Mouse (Mus musculus) cerebellum, adult 11-12 months (tissue): ENCODE results near the gene Nsun2.

Experiments used
- DNase-seq: peaks from one replicate; pipeline ENCODE4 v3.0.0; 2022

Nsun2 gene

DNA sequence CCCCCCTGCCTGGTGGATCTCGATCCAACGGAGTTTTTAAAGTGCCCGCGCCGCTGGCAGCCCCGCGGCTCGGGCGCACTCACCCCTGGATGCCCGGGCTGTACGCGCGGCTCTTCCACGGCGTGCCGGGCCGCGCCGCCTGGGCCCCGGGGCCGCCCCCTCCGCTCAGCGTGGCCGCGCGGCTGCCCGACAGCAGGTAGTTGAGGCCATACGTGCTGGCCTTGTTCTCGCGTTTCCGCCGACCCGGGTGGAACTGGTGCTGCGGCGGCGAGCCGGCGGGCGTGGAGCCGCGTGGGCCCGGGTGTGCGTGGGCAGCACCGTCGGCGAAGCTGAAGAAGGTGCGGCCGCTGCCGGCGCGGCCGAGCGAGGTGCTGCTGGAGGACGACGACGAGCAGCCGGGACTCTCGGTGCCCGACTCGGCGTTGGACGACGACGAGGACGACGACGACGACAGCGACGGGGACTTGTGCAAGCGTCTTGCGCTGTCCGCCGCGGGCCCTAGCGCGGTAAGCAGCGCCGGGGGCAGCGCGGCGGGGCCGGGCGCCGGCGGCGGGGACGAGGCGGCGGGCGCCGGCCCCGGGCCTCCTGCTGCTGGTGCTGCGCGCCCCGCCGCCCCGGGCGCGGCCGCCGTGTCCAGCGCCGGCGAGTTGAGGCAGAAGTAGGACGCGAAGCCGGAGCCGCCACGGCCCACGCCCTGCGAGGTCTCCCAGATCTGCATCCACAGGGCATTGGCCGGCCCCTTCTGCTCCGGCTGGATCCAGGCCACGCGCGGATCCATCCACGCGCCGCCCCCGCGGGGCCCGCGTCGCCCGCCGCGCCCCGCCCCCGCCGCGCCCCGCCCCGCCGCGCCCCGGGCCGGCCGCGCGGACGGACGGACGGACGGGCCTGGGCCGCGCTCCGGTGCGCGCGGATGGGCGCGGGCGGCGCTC is at the start of gene Nsun2:
Gene Nsun2, plus strand, starts transcription at position 342 of the 929 bp plus-strand sequence.
- DNase-seq, result peak; percentile 85

- no peak for DNase-seq
These were observed 48.2 kb upstream of the Nsun2 start for GRCm38 (mm10) chr13:69485326-69485725.

DNA sequence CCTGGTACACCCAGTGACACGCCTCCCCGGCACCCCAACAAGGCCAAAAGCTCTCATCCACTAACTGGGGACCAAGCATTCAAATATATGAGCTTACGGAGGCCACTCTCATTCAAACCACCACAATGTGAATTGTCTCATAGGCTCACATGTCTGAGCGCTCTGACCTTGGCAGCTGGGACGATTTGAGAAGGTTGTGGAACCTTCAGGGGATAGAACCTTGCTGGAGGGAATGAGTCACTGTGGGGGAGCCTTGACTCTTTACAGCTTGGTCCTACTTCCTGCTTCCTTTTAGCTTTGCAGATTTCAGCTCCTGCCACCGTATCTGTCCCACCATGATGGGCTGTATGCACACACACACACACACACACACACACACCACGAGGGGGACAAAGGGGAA is 47.7 kb upstream of the Nsun2 start:
- DNase-seq, result no peak

- no peak for DNase-seq
These were observed 46.4 kb upstream of the Nsun2 start for GRCm38 (mm10) chr13:69487108-69487507.

DNA sequence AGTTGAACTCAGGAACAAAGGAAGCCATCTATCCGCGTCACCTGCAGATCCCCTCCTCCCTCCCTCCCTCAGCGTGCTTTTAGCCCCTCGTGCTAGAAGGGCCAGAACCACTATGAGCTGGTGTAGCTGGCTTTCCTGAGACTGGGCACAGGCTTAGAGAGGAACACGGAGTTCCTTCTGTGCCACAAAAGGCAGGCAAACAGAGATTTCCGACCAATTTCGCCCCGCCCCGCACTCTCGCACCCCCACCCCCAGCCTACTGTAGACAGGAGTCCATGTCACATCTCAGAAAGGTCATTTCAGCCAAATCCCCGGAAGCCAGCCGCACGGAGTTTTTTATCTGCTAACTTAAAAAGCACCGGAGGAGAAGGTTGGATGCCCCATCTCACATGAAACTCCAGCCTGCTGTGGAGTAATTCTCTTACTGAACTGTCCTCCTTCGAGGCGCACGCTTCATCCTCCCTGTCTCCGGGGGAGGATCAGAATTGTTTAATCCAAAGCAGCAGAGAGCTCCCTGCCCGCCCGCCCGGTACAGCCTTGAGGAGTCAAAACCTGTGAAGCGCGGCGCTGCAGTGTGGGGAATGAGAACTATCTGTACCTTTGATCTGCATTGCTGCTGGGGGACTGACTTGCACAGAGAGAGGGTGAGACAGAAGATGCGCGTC is 45.8 kb upstream of the Nsun2 start:
- no peak for DNase-seq

DNA sequence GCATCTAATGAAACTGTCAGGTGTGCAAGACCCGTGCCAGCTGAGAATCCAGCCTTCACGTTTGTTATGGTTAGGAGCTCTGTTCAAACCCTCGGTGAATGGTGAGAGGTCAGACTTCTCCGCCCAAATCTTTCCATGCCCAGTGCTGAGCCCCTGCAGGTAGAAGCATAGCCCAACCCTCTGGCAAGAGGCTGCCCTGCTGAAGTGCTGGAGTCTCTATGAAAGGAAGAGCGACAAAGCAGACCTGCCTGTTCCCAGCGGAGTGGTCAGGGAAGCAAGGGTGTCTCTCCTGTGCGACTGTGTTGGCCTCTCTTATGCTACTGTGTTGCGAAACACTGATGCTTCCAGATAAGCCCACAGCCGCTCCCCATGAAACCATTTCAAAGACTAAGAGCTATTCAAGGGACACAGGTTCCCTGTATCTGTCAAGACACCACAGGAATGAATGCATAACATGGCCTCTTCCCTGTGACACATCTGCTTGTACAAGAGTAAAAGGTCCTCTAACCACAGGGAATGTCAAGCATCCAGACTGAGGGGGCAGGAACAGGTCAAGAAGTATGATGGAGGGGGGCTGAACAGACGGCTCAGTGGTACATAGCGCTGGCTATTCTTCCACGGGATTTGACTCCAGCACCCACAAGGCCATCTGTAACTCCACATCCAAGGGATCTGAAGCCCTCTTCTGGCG is 44.8 kb upstream of the Nsun2 start:
- no peak for DNase-seq

- no peak for DNase-seq
These were observed 43.8 kb upstream of the Nsun2 start for GRCm38 (mm10) chr13:69489777-69490176.

DNA sequence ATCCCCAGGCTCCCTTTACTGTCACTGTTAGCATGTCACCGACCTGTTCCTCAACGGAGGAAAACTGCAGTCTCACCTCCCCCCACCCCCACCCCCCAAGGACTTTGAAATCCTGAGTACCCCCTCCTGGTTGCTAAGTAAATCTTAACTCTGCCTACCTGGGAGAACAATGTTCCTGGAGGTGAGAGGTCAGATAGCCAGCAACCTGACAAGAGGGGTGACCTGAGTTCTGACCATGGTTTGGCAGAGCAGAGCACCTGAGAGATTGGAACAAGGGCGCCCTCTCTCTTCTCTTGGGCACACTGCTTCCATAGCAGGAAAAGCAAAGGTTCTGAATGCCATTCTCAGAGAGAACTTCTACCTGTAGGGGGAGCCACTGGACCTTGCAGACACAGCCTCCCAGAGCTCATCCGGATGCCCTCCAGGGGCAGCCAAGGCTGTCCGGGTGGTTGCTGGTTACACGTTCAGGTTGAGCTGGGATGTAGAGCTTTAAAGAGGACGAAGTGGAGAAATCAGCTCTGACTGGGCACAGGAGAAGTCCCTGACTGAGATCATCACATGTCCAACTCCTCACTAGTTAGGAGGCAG is 40.6 kb upstream of the Nsun2 start:
- peak; percentile 43 for DNase-seq

DNA sequence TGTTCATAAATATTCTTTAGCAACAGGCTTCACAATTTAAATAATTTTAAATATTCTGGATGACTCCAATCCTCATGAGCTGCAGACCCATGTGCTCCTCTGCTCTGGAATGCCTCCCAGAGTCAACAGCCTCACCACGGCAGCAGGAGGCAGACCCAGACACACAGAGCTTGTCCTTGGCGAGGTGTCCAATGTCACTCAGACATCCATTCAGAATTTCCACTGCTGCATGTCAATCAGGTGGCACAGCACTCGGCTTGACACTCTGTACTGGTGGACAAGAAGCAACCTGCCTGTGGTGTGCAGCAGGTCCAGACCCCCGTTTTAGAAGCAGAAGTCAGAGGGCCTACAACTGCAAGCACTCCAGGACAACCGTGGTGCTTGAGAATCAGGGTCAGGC is 35.3 kb upstream of the Nsun2 start:
- no peak for DNase-seq

- no peak for DNase-seq
These were observed 31.3 kb upstream of the Nsun2 start for GRCm38 (mm10) chr13:69502157-69502750.

DNA sequence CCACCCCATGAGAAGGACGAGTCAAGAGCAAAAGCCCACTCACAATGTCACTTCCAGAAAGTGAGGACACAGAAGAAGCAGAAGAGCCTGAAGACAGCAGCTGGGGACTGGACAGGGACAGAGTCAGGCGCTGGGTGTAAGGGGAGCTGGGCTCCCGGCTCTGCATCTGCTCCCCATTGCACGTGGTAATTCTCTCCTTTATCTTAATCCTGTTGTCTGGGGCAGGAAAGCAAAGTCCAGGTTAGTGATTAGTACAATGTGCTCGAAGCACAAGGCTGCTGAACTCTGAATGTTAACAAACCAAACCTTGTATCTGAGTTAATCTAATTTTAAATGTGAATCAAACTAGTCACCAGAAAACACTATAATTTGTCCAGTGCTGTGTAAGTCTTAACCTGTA is 30.7 kb upstream of the Nsun2 start:
- no peak for DNase-seq

GRCm38 (mm10) chr13:69506341-69507086 is 27.0 kb upstream of the Nsun2 start:
- no peak for DNase-seq

GRCm38 (mm10) chr13:69507666-69508065 is 25.9 kb upstream of the Nsun2 start:
- DNase-seq, result no peak

DNA sequence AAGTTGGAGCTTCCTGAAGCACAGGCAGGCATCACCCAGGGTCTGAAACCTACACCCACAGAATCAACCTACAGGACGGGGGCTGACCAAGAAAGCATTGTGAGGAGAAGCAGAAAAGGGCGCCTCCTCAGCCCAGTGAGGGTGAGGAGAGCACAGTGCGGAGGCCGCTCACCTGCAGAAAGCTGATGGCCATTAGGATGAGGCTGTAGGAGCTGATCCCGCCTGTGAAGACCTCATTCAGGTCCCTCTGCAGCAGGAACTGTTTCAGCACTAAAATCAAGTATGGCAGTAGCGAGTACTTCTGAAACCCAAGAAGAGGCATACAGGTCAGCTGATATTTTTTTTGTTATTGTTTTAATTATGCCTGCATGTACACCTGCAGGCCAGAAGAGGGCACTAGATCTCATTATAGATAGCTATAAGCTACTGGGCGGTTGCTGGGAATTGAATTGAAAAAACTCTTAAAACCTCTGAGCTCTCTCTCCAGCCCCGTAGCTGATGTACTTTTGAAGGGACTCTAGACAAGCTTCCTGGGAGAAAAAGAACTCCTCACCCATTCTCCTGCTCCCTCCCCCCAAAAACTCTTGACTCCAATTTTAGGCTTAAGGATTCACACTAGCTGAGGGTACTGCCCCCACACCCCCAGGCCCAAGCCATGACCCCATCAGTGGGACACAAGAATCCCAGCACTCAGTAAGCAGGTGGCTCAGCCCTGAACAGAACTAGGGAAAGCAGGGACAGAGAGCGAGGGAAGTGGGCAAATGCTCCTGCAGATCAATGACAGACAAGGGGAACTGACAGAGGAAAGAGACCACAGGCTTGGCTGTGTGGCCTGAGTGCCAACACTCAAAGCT is 23.9 kb upstream of the Nsun2 start:
- DNase-seq, result no peak

GRCm38 (mm10) chr13:69515091-69515490 is 18.5 kb upstream of the Nsun2 start:
- DNase-seq, result no peak

GRCm38 (mm10) chr13:69517445-69517844 is 16.1 kb upstream of the Nsun2 start:
- no peak for DNase-seq

DNA sequence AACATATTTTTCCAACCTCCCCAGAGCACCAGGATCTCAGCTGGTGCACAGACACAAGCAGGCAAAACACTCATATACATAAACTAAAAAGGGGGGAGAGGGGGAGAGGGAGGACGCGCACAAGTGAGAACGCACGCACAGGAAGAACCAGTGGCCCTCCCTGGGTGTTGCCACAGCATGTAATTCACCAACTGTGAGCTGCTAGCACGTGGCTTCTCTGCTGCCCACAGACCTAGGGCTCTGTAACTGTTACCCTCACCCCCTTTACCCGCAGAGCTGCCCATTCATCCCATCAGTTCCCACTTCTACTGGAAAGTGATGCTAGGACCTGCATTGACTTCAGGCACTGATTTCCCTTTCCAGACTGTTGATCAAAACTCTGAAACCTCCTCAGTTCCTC is 14.4 kb upstream of the Nsun2 start:
- DNase-seq, result no peak

DNA sequence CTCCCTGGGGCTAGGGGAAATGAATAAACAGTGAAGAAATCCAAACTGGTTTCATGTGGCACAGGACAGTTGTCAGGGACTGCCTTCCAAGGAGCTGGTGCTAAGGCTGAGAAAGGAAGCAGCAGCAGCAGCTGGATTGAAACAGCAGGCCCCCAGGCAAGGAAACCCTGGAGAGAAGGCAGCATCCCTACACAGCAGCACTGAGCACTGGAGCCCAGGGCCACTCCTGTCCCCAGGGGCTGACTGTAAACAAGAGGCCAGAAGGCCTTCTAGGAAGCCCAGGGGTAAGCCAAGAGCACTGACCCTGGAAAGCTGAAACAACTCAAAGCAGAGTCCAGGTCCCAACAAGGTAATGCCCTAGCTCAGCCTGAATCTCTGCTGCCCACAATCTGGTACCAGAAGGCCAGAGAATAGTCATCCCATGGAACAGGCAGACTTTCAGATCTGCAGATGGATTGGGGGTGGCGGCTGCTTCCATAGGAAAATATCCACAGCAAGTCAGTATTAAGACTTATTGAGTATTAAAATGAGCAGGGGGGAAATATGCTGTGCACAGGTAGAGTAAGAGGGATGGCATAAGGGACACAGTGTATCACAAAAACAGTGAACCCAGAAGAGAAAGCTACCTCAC is 11.3 kb upstream of the Nsun2 start:
- DNase-seq, result peak; percentile 40

- no peak for DNase-seq
These were observed 9.9 kb upstream of the Nsun2 start for GRCm38 (mm10) chr13:69523444-69524157.

DNA sequence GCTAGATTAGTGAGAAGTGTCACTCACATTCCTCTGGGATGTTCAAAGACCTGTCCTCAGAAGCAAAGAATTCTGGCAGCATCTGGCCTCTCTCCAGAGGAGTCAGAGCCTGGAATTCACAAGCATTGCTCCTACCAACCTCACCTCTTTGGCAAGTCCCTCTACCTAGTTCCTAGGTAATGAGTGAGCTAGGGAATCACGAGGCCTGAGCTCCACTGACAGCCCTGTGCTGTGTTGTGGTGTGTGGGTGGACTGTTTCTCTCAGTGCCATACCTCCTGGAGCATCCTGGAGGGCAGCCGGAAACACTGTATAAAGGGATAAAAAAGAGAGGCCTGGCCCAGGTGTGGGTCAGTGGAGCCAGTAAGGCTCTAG is 9.4 kb upstream of the Nsun2 start:
- DNase-seq, result peak; percentile 56
